Mouse (Mus musculus) small intestine, adult 2 months (tissue): ENCODE measurements at regions not wholly inside any gene's neighbourhood (a gene's known extent, or its start where the extent isn't known, plus 50 kb on each side); places are given as distances from the start of the nearest gene placed in this dataset.

Experiments
- H3K27ac ChIP-seq: fragments of 200-500 bp; 2 replicates; pipeline ENCODE4 v1.5.1; 2012; ENCODE audit warnings: low read depth, low read length, control low read depth, inconsistent platforms; ENCODE audit not compliant: insufficient read depth
- H3K27me3 ChIP-seq: fragments of 200-500 bp; 2 replicates; pipeline ENCODE4 v1.6.1; 2012; ENCODE audit warnings: mild to moderate bottlenecking, moderate library complexity, low read length, inconsistent platforms; ENCODE audit not compliant: control insufficient read depth, insufficient read depth
- H3K36me3 ChIP-seq: fragments of 200-500 bp; 2 replicates; pipeline ENCODE4 v1.6.1; 2012; ENCODE audit warnings: mild to moderate bottlenecking, low read length, control low read depth, inconsistent platforms; ENCODE audit not compliant: control insufficient read depth, insufficient read depth
- H3K4me1 ChIP-seq: fragments of 200-500 bp; 2 replicates; pipeline ENCODE4 v1.6.1; 2012; ENCODE audit warnings: low read length, inconsistent platforms, mixed read lengths; ENCODE audit not compliant: control insufficient read depth, insufficient read depth, insufficient read length
- H3K4me3 ChIP-seq: fragments of 200-500 bp; 2 replicates; pipeline ENCODE4 v1.5.1; 2012; ENCODE audit warnings: low read depth, mild to moderate bottlenecking, control low read depth, inconsistent platforms, low read length, moderate library complexity
- CTCF ChIP-seq: fragments of 200-500 bp; IDR thresholded peaks from 2 replicates; pipeline ENCODE4 v1.5.1; 2012; ENCODE audit warnings: low read depth, mild to moderate bottlenecking, control low read depth, inconsistent platforms, low read length, moderate library complexity, mixed read lengths; ENCODE audit not compliant: insufficient replicate concordance, insufficient read length; ENCODE audit errors: extremely low read depth
- POLR2A ChIP-seq: fragments of 200-500 bp; IDR thresholded peaks from 2 replicates; pipeline ENCODE4 v1.6.1; 2012; ENCODE audit warnings: low read depth, mild to moderate bottlenecking, control low read depth, inconsistent platforms, low read length, moderate library complexity
- WGBS: fragments of 180-500 bp; shearing (Covaris S2); methylation state at CpG from one replicate; pipeline ENCODE4 v1.1.7; 2018; 5-methylcytosine and 5-hydroxymethylcytosine counted together

DNA sequence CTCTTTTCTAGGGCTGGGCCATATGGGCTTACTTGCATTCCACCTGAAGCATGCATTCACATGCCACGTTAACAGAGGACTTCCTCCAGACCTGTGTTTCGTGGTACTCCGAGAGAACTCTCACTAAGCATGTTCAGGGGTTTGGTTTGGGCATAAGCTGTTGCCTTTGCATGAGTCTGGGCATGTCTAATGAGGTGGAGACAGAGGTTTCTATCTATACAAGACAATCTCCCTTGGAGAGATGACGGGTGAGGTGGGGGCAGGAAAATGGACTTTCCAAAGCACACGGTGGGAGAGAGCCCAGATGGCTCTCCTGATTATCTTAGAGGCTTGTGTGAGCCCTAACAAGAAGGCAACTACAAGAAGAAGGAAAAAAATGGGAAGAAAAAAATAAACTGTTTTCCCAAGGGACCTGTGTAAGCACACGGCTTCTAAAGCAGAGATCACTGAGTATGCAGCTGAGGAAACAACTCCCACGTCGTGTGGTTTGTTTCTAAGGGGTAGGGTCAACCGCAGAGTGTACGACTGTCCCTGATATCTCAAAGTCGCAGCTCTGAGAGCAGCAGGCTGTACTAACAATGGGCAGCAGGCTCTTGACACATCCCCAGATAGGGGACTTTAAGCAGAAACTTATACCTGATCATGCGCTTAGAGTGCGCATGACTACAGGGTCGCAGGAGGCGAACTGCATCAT is 50.7 kb upstream of the Intu start:
- Histone ChIP-seq H3K27ac (no peak overlapping the region), H3K36me3 (no peaks in the 10 kb centered on the region), H3K4me3 (no peak overlapping the region), H3K27me3 (no peaks in the 10 kb centered on the region), H3K4me1 (no peaks in the 10 kb centered on the region)
- TF ChIP-seq CTCF, result no peak
- TF ChIP-seq POLR2A, result no peak
- 72% methylated on average over 15 of the region's 15 CpGs for WGBS
